Mouse (Mus musculus) forebrain, embryonic 16.5 days (tissue): ENCODE measurements around the gene Mrps10. TPM values are rescaled to one million over a fixed set of nuclear protein-coding genes. Genes with fewer than 3 reads are reported as not detected.
A peak's percentile ranks its signal among the peaks of the same experiment; 100 is the strongest.
"Not testable (repeated sequence)": the region's sequence is repeated elsewhere in the genome, so short reads cannot be mapped to it uniquely, and the experiment has no call there.

Experiments used
- ATAC-seq: fragments of 200-750 bp; cut with Nextera tagmentation; 2 replicates; pipeline ENCODE4 v1.8.0; 2017; ENCODE audit warnings: mild to moderate bottlenecking, moderate library complexity
- H3K27ac ChIP-seq: fragments of 300-500 bp; sonication (generic); 2 replicates; pipeline ENCODE4 v1.5.1; 2014; ENCODE audit warnings: low read length, control low read depth
- H3K27me3 ChIP-seq: fragments of 300-500 bp; sonication (generic); replicated peaks from 2 replicates; pipeline ENCODE4 v1.6.1; 2014; ENCODE audit warnings: low read length; ENCODE audit not compliant: control insufficient read depth, insufficient read depth
- H3K36me3 ChIP-seq: fragments of 300-500 bp; sonication (generic); 2 replicates; pipeline ENCODE4 v1.6.1; 2014; ENCODE audit not compliant: control insufficient read depth, insufficient read depth
- H3K4me1 ChIP-seq: fragments of 300-500 bp; sonication (generic); replicated peaks from 2 replicates; pipeline ENCODE4 v1.6.1; 2014; ENCODE audit warnings: low read length; ENCODE audit not compliant: control insufficient read depth, insufficient read depth
- H3K4me2 ChIP-seq: fragments of 300-500 bp; sonication (generic); 2 replicates; pipeline ENCODE4 v1.6.1; 2014; ENCODE audit warnings: mild to moderate bottlenecking, low read length, control low read depth
- H3K4me3 ChIP-seq: fragments of 300-500 bp; sonication (generic); replicated peaks from 2 replicates; pipeline ENCODE4 v1.5.1; 2014; ENCODE audit warnings: mild to moderate bottlenecking, low read length, control low read depth
- H3K9ac ChIP-seq: fragments of 300-500 bp; sonication (generic); replicated peaks from 2 replicates; pipeline ENCODE4 v1.6.1; 2014; ENCODE audit warnings: low read depth, low read length, control low read depth
- H3K9me3 ChIP-seq: fragments of 300-500 bp; sonication (generic); 2 replicates; pipeline ENCODE4 v1.6.1; 2016; ENCODE audit warnings: low read length; ENCODE audit not compliant: control insufficient read depth
- WGBS: fragments of 180-500 bp; shearing (Covaris S2); extraction: QIAGEN DNeasy Blood & Tissue Kit; methylation state at CpG from one replicate; pipeline ENCODE4 v1.1.7; 2014; 5-methylcytosine and 5-hydroxymethylcytosine counted together
- polyA plus RNA-seq: library from polyadenylated mRNA; unstranded; fragments of >200 nt; fragmentation: Nextera tagmentation; extraction: Ambion mirVana; gene quantifications from 2 replicates; pipeline ENCODE4 v1.2.1, GENCODE M21; 2015

Gene Mrps10
- polyA plus RNA-seq, 1 experiment from 2014 or later: 74.1 TPM

DNA sequence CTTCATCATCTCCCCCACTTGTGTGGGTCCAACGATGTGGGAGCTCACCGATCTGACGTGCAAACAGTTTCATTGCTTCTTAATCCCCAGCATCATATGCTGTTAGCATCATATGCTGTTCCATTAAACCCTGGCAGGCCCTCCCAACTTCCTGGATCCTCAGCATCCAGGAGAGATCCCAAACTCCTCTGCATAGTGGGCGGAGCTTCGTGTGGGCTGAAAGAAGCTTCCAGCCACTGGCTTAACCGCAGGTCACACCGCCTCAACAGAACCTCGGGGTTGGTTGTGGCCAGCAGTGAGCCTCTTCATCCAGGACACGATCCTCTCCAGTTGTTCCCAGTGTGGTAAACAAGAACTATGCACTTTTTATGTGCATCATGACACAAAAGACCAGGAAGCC, 38.1 kb upstream of the Mrps10 start:
- Histone ChIP-seq H3K9ac (no peak overlapping the region), H3K4me1 (peaks cover 4% of the 10 kb centered on the region; the same call in 1 of the 2 replicates), H3K4me2 (no peak overlapping the region), H3K27me3 (no peaks in the 10 kb centered on the region), H3K4me3 (no peak overlapping the region), H3K9me3 (no peaks in the 10 kb centered on the region), H3K36me3 (peaks cover 6% of the 10 kb centered on the region; the same call in 1 of the 2 replicates), H3K27ac (no peak overlapping the region)
- ATAC-seq: no peak
- WGBS: 92% methylated on average over 9 of the region's 9 CpGs

GRCm38 (mm10) chr17:47332001-47332611, 36.6 kb upstream of the Mrps10 start:
- WGBS: 66% methylated on average over 12 of the region's 12 CpGs
- no peaks in the 10 kb centered on the region for H3K9me3 ChIP-seq
- peaks cover 4% of the 10 kb centered on the region; the same call in 1 of the 2 replicates for H3K4me1 ChIP-seq

DNA sequence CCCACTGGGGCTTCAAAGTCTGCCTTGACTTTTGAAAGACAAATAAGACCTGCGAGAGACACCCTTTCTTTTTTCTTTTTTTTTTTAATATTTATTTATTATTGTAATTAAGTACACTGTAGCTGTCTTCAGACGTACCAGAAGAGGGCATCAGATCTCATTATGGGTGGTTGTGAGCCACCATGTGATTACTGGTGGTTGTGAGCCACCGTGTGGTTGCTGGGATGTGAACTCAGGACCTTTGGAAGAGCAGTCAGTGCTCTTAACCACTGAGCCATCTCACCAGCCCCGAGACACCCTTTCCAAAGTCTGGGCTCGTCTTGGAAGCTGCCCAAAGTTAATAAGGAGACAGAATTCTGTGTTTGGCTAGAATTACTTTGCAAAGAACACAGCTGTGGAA, 36.0 kb upstream of the Mrps10 start:
- 24% methylated on average over 5 of the region's 5 CpGs for WGBS
- H3K27ac ChIP-seq, H3K27me3 ChIP-seq, H3K9me3 ChIP-seq, H3K4me1 ChIP-seq, H3K9ac ChIP-seq, H3K36me3 ChIP-seq, H3K4me3 ChIP-seq, H3K4me2 ChIP-seq, ATAC-seq: not testable (repeated sequence)

More at GRCm38 (mm10) chr17:47332001-47332611, 36.6 kb upstream of the Mrps10 start:
- ATAC-seq: peak; percentile 42; the same call in 1 of the 2 replicates
- H3K27ac ChIP-seq: 0 out of 2 replicates have a peak overlapping the region, but pooled peaks have one; percentile 4
- H3K27me3 ChIP-seq: no peaks in the 10 kb centered on the region
- H3K36me3 ChIP-seq: peaks cover 7% of the 10 kb centered on the region; the same call in 1 of the 2 replicates
- no peak overlapping the region for H3K4me2 ChIP-seq
- no peak overlapping the region for H3K4me3 ChIP-seq
- H3K9ac ChIP-seq: no peak overlapping the region

DNA sequence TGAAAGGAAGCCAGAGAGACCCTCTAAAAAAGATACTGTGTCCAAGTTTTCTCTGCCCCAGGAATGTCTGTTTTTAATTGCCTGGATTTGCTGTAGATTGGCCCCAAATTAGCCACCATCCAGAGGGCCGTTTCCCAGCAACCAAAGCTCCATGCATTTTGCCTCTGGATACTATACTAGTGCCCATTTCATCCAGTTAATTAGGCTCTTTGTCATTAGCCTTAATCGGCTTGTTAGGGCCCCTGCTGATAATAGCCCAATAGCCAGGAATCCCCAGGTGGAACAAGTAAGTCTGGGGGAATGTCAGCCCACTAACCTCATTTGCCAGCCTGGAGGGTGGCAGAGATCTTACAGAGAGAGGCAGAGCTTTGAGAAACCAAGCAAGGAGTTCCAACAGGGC, 35.3 kb upstream of the Mrps10 start:
- 3% methylated on average over 2 of the region's 2 CpGs for WGBS
- peak; percentile 78 for ATAC-seq
- H3K36me3 ChIP-seq: peaks cover 9% of the 10 kb centered on the region; the same call in 1 of the 2 replicates

GRCm38 (mm10) chr17:47343121-47343520, 25.6 kb upstream of the Mrps10 start:
- H3K9me3 ChIP-seq: peaks cover 5% of the 10 kb centered on the region
- H3K27ac ChIP-seq: no peak overlapping the region
- H3K36me3 ChIP-seq: peaks cover 49% of the 10 kb centered on the region
- H3K4me1 ChIP-seq: no peaks in the 10 kb centered on the region
- H3K4me3 ChIP-seq: no peak overlapping the region
- H3K4me2 ChIP-seq: no peak overlapping the region
- H3K9ac ChIP-seq: no peak overlapping the region
- no peaks in the 10 kb centered on the region for H3K27me3 ChIP-seq
- WGBS: 90% methylated on average over 2 of the region's 2 CpGs
- ATAC-seq: no peak

More for the DNA sequence above, 35.3 kb upstream of the Mrps10 start:
- H3K4me1 ChIP-seq: peaks cover 4% of the 10 kb centered on the region; the same call in 1 of the 2 replicates
- no peaks in the 10 kb centered on the region for H3K9me3 ChIP-seq
- H3K27ac ChIP-seq: no peak overlapping the region
- H3K4me3 ChIP-seq: no peak overlapping the region
- no peak overlapping the region for H3K4me2 ChIP-seq
- no peak overlapping the region for H3K9ac ChIP-seq
- H3K27me3 ChIP-seq: no peaks in the 10 kb centered on the region

GRCm38 (mm10) chr17:47349721-47350319, 18.9 kb upstream of the Mrps10 start:
- Histone ChIP-seq H3K27me3 (no peaks in the 10 kb centered on the region), H3K4me1 (no peaks in the 10 kb centered on the region), H3K4me3 (no peak overlapping the region), H3K27ac (no peak overlapping the region), H3K9ac (no peak overlapping the region), H3K4me2 (no peak overlapping the region), H3K36me3 (peaks cover 54% of the 10 kb centered on the region), H3K9me3 (peaks cover 20% of the 10 kb centered on the region)
- ATAC-seq: no peak
- WGBS: 88% methylated on average over 3 of the region's 3 CpGs

DNA sequence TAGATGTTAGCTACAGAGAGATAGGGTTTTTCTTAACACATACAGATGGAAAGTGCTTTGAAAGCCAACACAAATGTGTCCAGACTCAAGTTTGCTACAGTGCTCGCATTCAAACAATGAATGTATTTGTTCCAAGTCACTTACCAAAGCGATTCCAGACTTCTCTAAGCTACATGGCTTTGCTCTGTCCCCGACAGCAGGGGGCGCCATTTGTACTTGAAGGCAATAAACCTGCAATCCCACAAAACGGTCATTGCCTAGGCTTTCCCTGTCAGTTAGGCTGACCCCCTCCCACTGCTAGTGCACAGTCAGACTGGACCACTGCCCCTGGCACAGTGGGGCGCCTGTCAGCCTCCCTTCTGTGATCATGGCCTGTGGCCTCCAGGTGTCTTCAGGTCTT, 8.7 kb upstream of the Mrps10 start:
- Histone ChIP-seq H3K4me2 (no peak overlapping the region), H3K36me3 (peaks cover 13% of the 10 kb centered on the region), H3K27me3 (peaks cover 3% of the 10 kb centered on the region; the same call in 1 of the 2 replicates), H3K9me3 (no peaks in the 10 kb centered on the region), H3K27ac (no peak overlapping the region), H3K4me3 (no peak overlapping the region), H3K4me1 (no peaks in the 10 kb centered on the region), H3K9ac (no peak overlapping the region)
- 36% methylated on average over 6 of the region's 6 CpGs for WGBS
- ATAC-seq: no peak

GRCm38 (mm10) chr17:47361343-47361742, 7.3 kb upstream of the Mrps10 start:
- H3K9me3 ChIP-seq: no peaks in the 10 kb centered on the region
- no peak overlapping the region for H3K27ac ChIP-seq
- no peaks in the 10 kb centered on the region for H3K4me1 ChIP-seq
- no peak for ATAC-seq
- 84% methylated on average over 11 of the region's 11 CpGs for WGBS
- H3K36me3 ChIP-seq: peaks cover 8% of the 10 kb centered on the region
- H3K27me3 ChIP-seq: peaks cover 13% of the 10 kb centered on the region
- no peak overlapping the region for H3K4me3 ChIP-seq
- no peak overlapping the region for H3K9ac ChIP-seq
- H3K4me2 ChIP-seq: no peak overlapping the region

DNA sequence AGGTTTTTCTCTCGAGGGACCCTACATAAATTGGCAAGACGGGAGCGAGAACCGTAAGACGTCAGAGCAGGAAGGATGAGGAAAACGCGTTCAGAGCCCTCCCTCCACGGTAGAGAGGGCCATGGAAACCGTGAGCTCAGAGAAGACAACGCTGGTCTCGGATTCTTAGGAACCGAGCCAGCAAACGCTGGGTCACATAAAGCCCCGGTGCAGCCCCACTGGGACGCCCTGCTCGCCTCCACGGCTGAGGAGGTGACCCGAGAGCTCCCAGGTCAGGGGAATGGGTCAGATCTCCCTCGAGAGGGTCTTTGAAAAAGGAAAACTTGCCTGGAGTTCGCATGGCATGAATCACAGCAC, 378 bp downstream of the Mrps10 start:
- no peaks in the 10 kb centered on the region for H3K9me3 ChIP-seq
- peak overlapping the region; percentile 91 for H3K4me2 ChIP-seq
- peak overlapping the region; percentile 84 for H3K4me3 ChIP-seq
- H3K4me1 ChIP-seq: peaks cover 10% of the 10 kb centered on the region
- peak overlapping the region; percentile 76 for H3K27ac ChIP-seq
- peaks cover 20% of the 10 kb centered on the region for H3K27me3 ChIP-seq
- H3K36me3 ChIP-seq: peaks cover 10% of the 10 kb centered on the region; the same call in 1 of the 2 replicates
- ATAC-seq: peak; percentile 79
- H3K9ac ChIP-seq: peak overlapping the region; percentile 70
- 1% methylated on average over 20 of the region's 20 CpGs for WGBS
